Mouse (Mus musculus) small intestine, adult 2 months (tissue): ENCODE data around the gene Tmem231.

ENCODE experiments used
- CTCF ChIP-seq: fragments of 200-500 bp; IDR thresholded peaks from 2 replicates; pipeline ENCODE4 v1.5.1; 2012; ENCODE audit warnings: low read depth, mild to moderate bottlenecking, control low read depth, inconsistent platforms, low read length, moderate library complexity, mixed read lengths; ENCODE audit not compliant: insufficient replicate concordance, insufficient read length; ENCODE audit errors: extremely low read depth
- POLR2A ChIP-seq: fragments of 200-500 bp; IDR thresholded peaks from 2 replicates; pipeline ENCODE4 v1.6.1; 2012; ENCODE audit warnings: low read depth, mild to moderate bottlenecking, control low read depth, inconsistent platforms, low read length, moderate library complexity

GRCm38 (mm10) chr8:111947144-111947543, 13.5 kb upstream of the Tmem231 start:
- TF ChIP-seq CTCF (no peak), POLR2A (no peak)
